Comparison of ENCODE assay signal across 8 mouse cellular contexts in genomic region chrX:107816726-107817125, GRCm38 (mm10). TPM values are rescaled to one million over a fixed set of nuclear protein-coding genes. Genes with fewer than 3 reads are reported as not detected.
A peak's percentile ranks its signal among the peaks of the same experiment; 100 is the strongest.
DNase-seq lines count a peak whose midpoint lies in the region; ATAC-seq and TF ChIP-seq lines count a peak whose summit lies in the region.
"Had no signal": no experiment of that assay in that cellular context is flagged by ENCODE, and none has a peak within 500 bp of the region (broad histone marks: within the 10 kb centered on the region; RNA-seq: fewer than 3 reads in every experiment).

No protein-coding gene starts in this region.

- 88% methylated on average over 6 of the region's 6 CpGs for WGBS in forebrain, embryonic 13.5 days
- 79% methylated on average over 6 of the region's 6 CpGs for WGBS in limb, embryonic 15.5 days
- 84% methylated on average over 6 of the region's 6 CpGs for WGBS in stomach, embryonic 14.5 days

- DNase-seq in layer of hippocampus, adult 2 months (ENCODE audit: low spot score in 2 of 2), result no peak
- DNase-seq in layer of hippocampus, postnatal 14 days (ENCODE audit: low spot score in 2 of 2), result no peak
- DNase-seq in adrenal gland, postnatal 10 days, result no peak
- DNase-seq in retina, embryonic 14.5 days (ENCODE audit: low spot score), result no peak

- no peak for TF ChIP-seq CTCF in layer of hippocampus, adult 2 months (conservative IDR thresholded peaks at IDR 0.05)

- H3K4me3 ChIP-seq in layer of hippocampus, adult 2 months, result peak overlapping the region; percentile 68; the same call in 1 of the 2 replicates
- no peak overlapping the region for H3K4me3 ChIP-seq in forebrain, embryonic 13.5 days
- no peak overlapping the region for H3K4me3 ChIP-seq in limb, embryonic 15.5 days
- H3K4me3 ChIP-seq in stomach, embryonic 14.5 days (ENCODE audit: low read depth, low read length), result no peak overlapping the region

- H3K27me3 ChIP-seq in forebrain, embryonic 13.5 days, result no peaks in the 10 kb centered on the region
- no peaks in the 10 kb centered on the region for H3K27me3 ChIP-seq in limb, embryonic 15.5 days
- H3K27me3 ChIP-seq in stomach, embryonic 14.5 days (ENCODE audit: control insufficient read depth, insufficient read depth, low read length), result no peaks in the 10 kb centered on the region

- H3K36me3 ChIP-seq in forebrain, embryonic 13.5 days (ENCODE audit: poor library complexity, severe bottlenecking), result no peaks in the 10 kb centered on the region
- no peaks in the 10 kb centered on the region for H3K36me3 ChIP-seq in limb, embryonic 15.5 days
- H3K36me3 ChIP-seq in stomach, embryonic 14.5 days (ENCODE audit: control insufficient read depth, insufficient read depth, low read length), result no peaks in the 10 kb centered on the region

- H3K4me1 ChIP-seq in forebrain, embryonic 13.5 days, result no peaks in the 10 kb centered on the region
- H3K4me1 ChIP-seq in limb, embryonic 15.5 days, result no peaks in the 10 kb centered on the region
- no peaks in the 10 kb centered on the region for H3K4me1 ChIP-seq in stomach, embryonic 14.5 days (ENCODE audit: control insufficient read depth, insufficient read depth, low read length)

- H3K4me2 ChIP-seq in forebrain, embryonic 13.5 days, result peak overlapping the region; percentile 60
- H3K4me2 ChIP-seq in limb, embryonic 15.5 days, result peak overlapping the region; percentile 48; the same call in 1 of the 2 replicates
- H3K4me2 ChIP-seq in stomach, embryonic 14.5 days (replicated peaks; ENCODE audit: low read depth, low read length), result peak overlapping the region; percentile 31

- no peaks in the 10 kb centered on the region for H3K9me3 ChIP-seq in forebrain, embryonic 13.5 days (replicated peaks)
- no peaks in the 10 kb centered on the region for H3K9me3 ChIP-seq in limb, embryonic 15.5 days
- no peaks in the 10 kb centered on the region for H3K9me3 ChIP-seq in stomach, embryonic 14.5 days (ENCODE audit: control insufficient read depth, low read depth, low read length)

- ATAC-seq in forebrain, embryonic 13.5 days, result no peak
- ATAC-seq in limb, embryonic 15.5 days (ENCODE audit: insufficient number of reproducible peaks, low FRiP score, low TSS enrichment, low read depth), result no peak
- ATAC-seq in stomach, embryonic 14.5 days (ENCODE audit: insufficient number of reproducible peaks, insufficient read depth, low FRiP score, low read depth), result no peak

- H3K9ac ChIP-seq in forebrain, embryonic 13.5 days, result no peak overlapping the region
- H3K9ac ChIP-seq in limb, embryonic 15.5 days, result no peak overlapping the region
- H3K9ac ChIP-seq in stomach, embryonic 14.5 days (replicated peaks; ENCODE audit: low read depth, low read length), result no peak overlapping the region

- H3K27ac ChIP-seq in layer of hippocampus, adult 2 months, result no peak overlapping the region
- no peak overlapping the region for H3K27ac ChIP-seq in forebrain, embryonic 13.5 days
- H3K27ac ChIP-seq in limb, embryonic 15.5 days, result no peak overlapping the region
- no peak overlapping the region for H3K27ac ChIP-seq in stomach, embryonic 14.5 days (ENCODE audit: low read length)

RNA-seq across cellular contexts. Expression of gene 2610002M06Rik, which starts 0.6 kb away (rescaled TPM):
- total RNA-seq in layer of hippocampus, adult 2 months (2021), result 10 to 100 TPM; 27.2 to 33.6 TPM
- total RNA-seq in layer of hippocampus, postnatal 14 days (2021), result 10 to 100 TPM; 30.4 to 34.5 TPM
- polyA plus RNA-seq in forebrain, embryonic 13.5 days (2015; fragmentation: Nextera tagmentation; extraction: Ambion mirVana), result 12.9 and 13.6 TPM in 2 replicates
- 9.6 and 11.4 TPM in 2 replicates for polyA plus RNA-seq in limb, embryonic 15.5 days (2015; fragmentation: Nextera tagmentation; extraction: Ambion mirVana)
- polyA plus RNA-seq in stomach, embryonic 14.5 days (2014; fragmentation: Nextera tagmentation; extraction: Ambion mirVana), result 17.6 and 18.1 TPM in 2 replicates
- 10 to 100 TPM; 10.3 to 10.8 TPM for total RNA-seq in adrenal gland, postnatal 10 days (2021)

RNA-seq across cellular contexts. Expression of gene Tent5d, which starts 24.3 kb away (rescaled TPM):
- total RNA-seq in layer of hippocampus, adult 2 months (2021), result not detected
- total RNA-seq in layer of hippocampus, postnatal 14 days (2021), result not detected
- polyA plus RNA-seq in forebrain, embryonic 13.5 days (2015; fragmentation: Nextera tagmentation; extraction: Ambion mirVana), result not detected in 2 replicates
- polyA plus RNA-seq in limb, embryonic 15.5 days (2015; fragmentation: Nextera tagmentation; extraction: Ambion mirVana), result not detected in 2 replicates
- polyA plus RNA-seq in stomach, embryonic 14.5 days (2014; fragmentation: Nextera tagmentation; extraction: Ambion mirVana), result 0.82 and 0.98 TPM in 2 replicates
- total RNA-seq in adrenal gland, postnatal 10 days (2021), result not detected
- total RNA-seq: layer of hippocampus, postnatal 10 days had no signal
